In genomic region chr12:83454697-83455321, GRCm38 (mm10) we compare ENCODE assay signal across 15 mouse cellular contexts. TPM values are rescaled to one million over a fixed set of nuclear protein-coding genes. Genes with fewer than 3 reads are reported as not detected.
DNase-seq lines count a peak whose midpoint lies in the region; ATAC-seq and TF ChIP-seq lines count a peak whose summit lies in the region.
"Had no signal": no experiment of that assay in that cellular context is flagged by ENCODE, and none has a peak within 500 bp of the region (broad histone marks: within the 10 kb centered on the region; RNA-seq: fewer than 3 reads in every experiment).

No protein-coding gene starts in this region.

- peaks cover 4% of the 10 kb centered on the region; the same call in 1 of the 2 replicates for H3K36me3 ChIP-seq in heart, embryonic 10.5 days
- no peaks in the 10 kb centered on the region for H3K36me3 ChIP-seq in kidney, adult 2 months (ENCODE audit: control insufficient read depth, insufficient read depth, low read length)
- no peaks in the 10 kb centered on the region for H3K36me3 ChIP-seq in stomach, embryonic 15.5 days
- H3K36me3 ChIP-seq: embryonic facial prominence, embryonic 15.5 days; forebrain, embryonic 15.5 days; hindbrain, embryonic 12.5 days had no signal

- 0 out of 2 replicates have a peak overlapping the region, but pooled peaks have one; percentile 47 for H3K27ac ChIP-seq in heart, embryonic 10.5 days
- peak overlapping the region; percentile 12; the same call in 1 of the 2 replicates for H3K27ac ChIP-seq in kidney, adult 2 months (ENCODE audit: insufficient read depth, low read depth, low read length)
- H3K27ac ChIP-seq in stomach, embryonic 15.5 days = no peak overlapping the region
- H3K27ac ChIP-seq: embryonic facial prominence, embryonic 15.5 days; forebrain, embryonic 15.5 days; hindbrain, embryonic 12.5 days; left cerebral cortex, adult 2 months had no signal

- H3K4me1 ChIP-seq in heart, embryonic 10.5 days = peaks cover 45% of the 10 kb centered on the region
- peaks cover 17% of the 10 kb centered on the region; the same call in 1 of the 2 replicates for H3K4me1 ChIP-seq in kidney, adult 2 months (ENCODE audit: control insufficient read depth, insufficient read depth, low read length)
- H3K4me1 ChIP-seq in stomach, embryonic 15.5 days = no peaks in the 10 kb centered on the region
- H3K4me1 ChIP-seq: embryonic facial prominence, embryonic 15.5 days; forebrain, embryonic 15.5 days; hindbrain, embryonic 12.5 days had no signal

- peak; percentile 53; the same call in 1 of the 2 replicates for ATAC-seq in stomach, embryonic 15.5 days (ENCODE audit: insufficient read depth, low FRiP score, low read depth)
- ATAC-seq: forebrain, embryonic 15.5 days had no signal

- no peak for TF ChIP-seq CTCF in kidney, adult 2 months (conservative IDR thresholded peaks at IDR 0.05; ENCODE audit: insufficient read depth, insufficient read length, low read depth, low read length)

- H3K4me2 ChIP-seq in stomach, embryonic 15.5 days = no peak overlapping the region
- H3K4me2 ChIP-seq: embryonic facial prominence, embryonic 15.5 days; forebrain, embryonic 15.5 days; hindbrain, embryonic 12.5 days had no signal

- no peak for DNase-seq in heart, embryonic 10.5 days (ENCODE audit: low spot score)
- DNase-seq in heart, postnatal 25 days (ENCODE audit: low spot score) = no peak
- peak; percentile 65 for DNase-seq in kidney, adult 2 months
- DNase-seq in large intestine, adult 2 months (ENCODE audit: low read depth, low spot score) = peak; percentile 44
- DNase-seq in thymus, postnatal 25 days = no peak
- no peak for DNase-seq in gastrocnemius, postnatal 36 days
- no peak for DNase-seq in cerebellum, adult 9-11 months
- DNase-seq: adrenal gland, postnatal 36 days; lung, adult 18-20 months; right cerebral cortex, postnatal 14 days had no signal

- intact Hi-C loops in heart, postnatal 25 days (cut with DNase I) = no loop called here
- intact Hi-C loops in gastrocnemius, postnatal 36 days (cut with DNase I) = no loop called here

- H3K27me3 ChIP-seq in heart, embryonic 10.5 days (ENCODE audit: insufficient read depth, poor library complexity, severe bottlenecking) = no peaks in the 10 kb centered on the region
- H3K27me3 ChIP-seq in kidney, adult 2 months (replicated peaks; ENCODE audit: control insufficient read depth, insufficient read depth, low read length) = no peaks in the 10 kb centered on the region
- H3K27me3 ChIP-seq in stomach, embryonic 15.5 days (replicated peaks) = no peaks in the 10 kb centered on the region
- H3K27me3 ChIP-seq: embryonic facial prominence, embryonic 15.5 days; forebrain, embryonic 15.5 days; hindbrain, embryonic 12.5 days had no signal

- WGBS in heart, embryonic 10.5 days = 68% methylated on average over 5 of the region's 5 CpGs
- WGBS in kidney, adult 2 months = 45% methylated on average over 5 of the region's 5 CpGs
- 28% methylated on average over 5 of the region's 5 CpGs for WGBS in large intestine, adult 2 months
- WGBS in stomach, embryonic 15.5 days = 32% methylated on average over 5 of the region's 5 CpGs

- H3K9me3 ChIP-seq in heart, embryonic 10.5 days = no peaks in the 10 kb centered on the region
- H3K9me3 ChIP-seq in stomach, embryonic 15.5 days = no peaks in the 10 kb centered on the region
- H3K9me3 ChIP-seq: embryonic facial prominence, embryonic 15.5 days; forebrain, embryonic 15.5 days; hindbrain, embryonic 12.5 days had no signal

- H3K4me3 ChIP-seq in heart, embryonic 10.5 days = no peak overlapping the region
- H3K4me3 ChIP-seq in kidney, adult 2 months (ENCODE audit: insufficient read depth, low read depth, low read length) = no peak overlapping the region
- no peak overlapping the region for H3K4me3 ChIP-seq in stomach, embryonic 15.5 days (replicated peaks)
- H3K4me3 ChIP-seq: embryonic facial prominence, embryonic 15.5 days; forebrain, embryonic 15.5 days; hindbrain, embryonic 12.5 days; left cerebral cortex, adult 2 months had no signal

- H3K9ac ChIP-seq in stomach, embryonic 15.5 days = no peak overlapping the region
- H3K9ac ChIP-seq: embryonic facial prominence, embryonic 15.5 days; forebrain, embryonic 15.5 days; hindbrain, embryonic 12.5 days had no signal

- TF ChIP-seq POLR2A in kidney, adult 2 months (IDR thresholded peaks at IDR 0.05; ENCODE audit: low read depth, low read length) = no peak

RNA-seq across cellular contexts. Expression of gene Dpf3, which starts 32.7 kb away (rescaled TPM):
- polyA plus RNA-seq in heart, embryonic 10.5 days (2016; fragmentation: Nextera tagmentation; extraction: Ambion mirVana) = 29.4 and 37.5 TPM in 2 replicates
- 10 to 100 TPM; 17.4 to 21.3 TPM for total RNA-seq in heart, postnatal 25 days (2021)
- polyA plus RNA-seq in kidney, adult 2 months (2012; rRNA removed) = 4.0 TPM in 2 replicates
- polyA plus RNA-seq in large intestine, adult 2 months (2012; rRNA removed) = 4.6 and 10.4 TPM in 2 replicates
- 4.6 TPM in 2 replicates for polyA plus RNA-seq in stomach, embryonic 15.5 days (2015; fragmentation: Nextera tagmentation; extraction: Ambion mirVana)
- total RNA-seq in gastrocnemius, postnatal 36 days (2021) = 10 to 100 TPM; 15.9 to 20.0 TPM

Comparison
In these comparisons a context has a peak if more than half of its experiments do, and no peak if none do; other contexts are left out.
1. DNase-seq: peak in kidney, adult 2 months (single experiment) and large intestine, adult 2 months (single experiment); none in heart, embryonic 10.5 days (single experiment), heart, postnatal 25 days (single experiment), thymus, postnatal 25 days (single experiment), gastrocnemius, postnatal 36 days (0 of 2) and cerebellum, adult 9-11 months (single experiment).